Mouse (Mus musculus) thymus, adult 2 months (tissue): ENCODE measurements around the gene Cyb561a3.

Source experiments
- CTCF ChIP-seq: fragments of 200-500 bp; IDR thresholded peaks from 2 replicates; pipeline ENCODE4 v1.5.1; 2012; ENCODE audit warnings: mild to moderate bottlenecking, control low read depth, low read length, moderate library complexity, borderline replicate concordance; ENCODE audit not compliant: control insufficient read depth, poor library complexity, insufficient read depth; ENCODE audit errors: extremely low read depth
- POLR2A ChIP-seq: fragments of 200-500 bp; IDR thresholded peaks from 2 replicates; pipeline ENCODE4 v1.6.1; 2012; ENCODE audit warnings: mild to moderate bottlenecking, low read length, control low read depth, moderate library complexity; ENCODE audit not compliant: control insufficient read depth, poor library complexity, insufficient read depth; ENCODE audit errors: extremely low read depth

GRCm38 (mm10) chr19:10581984-10582383 is 5.0 kb downstream of the Cyb561a3 start:
- TF ChIP-seq CTCF = no peak
- no peak for TF ChIP-seq POLR2A
